Mouse (Mus musculus) lung, adult 2 months (tissue): ENCODE measurements at regions not wholly inside any gene's neighbourhood (a gene's known extent, or its start where the extent isn't known, plus 50 kb on each side); places are given as distances from the start of the nearest gene placed in this dataset.

Experiments
- CTCF ChIP-seq: fragments of 200-500 bp; IDR thresholded peaks from 2 replicates; pipeline ENCODE4 v1.5.1; 2011; ENCODE audit warnings: mild to moderate bottlenecking, low read length, control low read depth; ENCODE audit not compliant: insufficient read depth
- POLR2A ChIP-seq: fragments of 200-500 bp; IDR thresholded peaks from 2 replicates; pipeline ENCODE4 v1.6.1; 2011; ENCODE audit warnings: low read depth, mild to moderate bottlenecking, control low read depth, low read length, borderline replicate concordance; ENCODE audit errors: extremely low read depth

GRCm38 (mm10) chr12:71449032-71449431 lies 139.3 kb downstream of the Dact1 start:
- TF ChIP-seq CTCF (no peak), POLR2A (no peak)
